Mouse (Mus musculus): ENCODE data around the gene Mt1. TPM values are rescaled to one million over a fixed set of nuclear protein-coding genes. Genes with fewer than 3 reads are reported as not detected.

Mt1 gene
- polyA plus RNA-seq (2017; shearing (Covaris generic)): 5.1 TPM

DNA sequence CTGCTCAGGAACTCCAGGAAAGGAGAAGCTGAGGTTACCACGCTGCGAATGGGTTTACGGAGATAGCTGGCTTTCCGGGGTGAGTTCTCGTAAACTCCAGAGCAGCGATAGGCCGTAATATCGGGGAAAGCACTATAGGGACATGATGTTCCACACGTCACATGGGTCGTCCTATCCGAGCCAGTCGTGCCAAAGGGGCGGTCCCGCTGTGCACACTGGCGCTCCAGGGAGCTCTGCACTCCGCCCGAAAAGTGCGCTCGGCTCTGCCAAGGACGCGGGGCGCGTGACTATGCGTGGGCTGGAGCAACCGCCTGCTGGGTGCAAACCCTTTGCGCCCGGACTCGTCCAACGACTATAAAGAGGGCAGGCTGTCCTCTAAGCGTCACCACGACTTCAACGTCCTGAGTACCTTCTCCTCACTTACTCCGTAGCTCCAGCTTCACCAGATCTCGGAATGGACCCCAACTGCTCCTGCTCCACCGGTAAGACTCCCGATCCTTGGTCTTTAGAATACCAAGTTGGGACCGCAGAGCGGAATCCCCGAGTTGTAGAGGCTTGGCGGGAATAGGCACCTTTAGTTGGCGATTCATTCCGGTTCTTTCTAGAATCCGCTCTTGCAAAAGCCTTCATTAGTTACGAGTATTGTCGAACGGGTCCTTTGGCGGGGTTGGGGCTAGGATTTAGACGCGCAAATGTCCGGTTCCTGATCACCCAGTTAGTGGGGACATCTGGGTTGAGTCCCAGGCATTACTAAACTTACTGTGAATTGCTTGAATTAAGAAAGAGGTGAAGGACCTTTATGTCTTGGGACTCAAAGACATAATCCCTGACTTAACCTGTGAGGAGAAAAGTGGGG lies at the start of gene Mt1:
Gene Mt1 (plus strand): TSS at position 226 of the 856 bp plus-strand sequence.

DNA sequence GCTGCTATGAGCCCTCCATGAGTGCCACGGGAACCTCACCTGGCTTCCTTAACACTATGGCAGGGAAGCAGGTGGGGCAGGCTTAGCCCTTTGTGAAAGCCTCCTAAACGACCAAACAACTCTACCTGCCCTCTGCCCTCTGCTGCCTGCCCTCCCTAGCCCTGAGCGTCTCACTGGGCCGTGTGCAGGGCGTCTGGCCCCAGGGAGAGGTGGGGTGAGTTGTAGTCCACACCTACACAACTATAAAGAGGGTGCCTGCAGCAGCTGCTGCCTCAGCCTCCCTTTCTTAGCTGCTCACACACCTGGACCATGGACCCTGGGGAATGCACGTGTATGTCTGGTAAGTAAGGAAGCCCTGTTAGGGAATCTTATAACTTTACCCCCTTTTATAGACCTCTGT lies 41.9 kb upstream of the Mt1 start, which contains the start of gene Mt4:
Gene Mt4 (plus strand): TSS at position 265 of the 400 bp plus-strand sequence.

DNA sequence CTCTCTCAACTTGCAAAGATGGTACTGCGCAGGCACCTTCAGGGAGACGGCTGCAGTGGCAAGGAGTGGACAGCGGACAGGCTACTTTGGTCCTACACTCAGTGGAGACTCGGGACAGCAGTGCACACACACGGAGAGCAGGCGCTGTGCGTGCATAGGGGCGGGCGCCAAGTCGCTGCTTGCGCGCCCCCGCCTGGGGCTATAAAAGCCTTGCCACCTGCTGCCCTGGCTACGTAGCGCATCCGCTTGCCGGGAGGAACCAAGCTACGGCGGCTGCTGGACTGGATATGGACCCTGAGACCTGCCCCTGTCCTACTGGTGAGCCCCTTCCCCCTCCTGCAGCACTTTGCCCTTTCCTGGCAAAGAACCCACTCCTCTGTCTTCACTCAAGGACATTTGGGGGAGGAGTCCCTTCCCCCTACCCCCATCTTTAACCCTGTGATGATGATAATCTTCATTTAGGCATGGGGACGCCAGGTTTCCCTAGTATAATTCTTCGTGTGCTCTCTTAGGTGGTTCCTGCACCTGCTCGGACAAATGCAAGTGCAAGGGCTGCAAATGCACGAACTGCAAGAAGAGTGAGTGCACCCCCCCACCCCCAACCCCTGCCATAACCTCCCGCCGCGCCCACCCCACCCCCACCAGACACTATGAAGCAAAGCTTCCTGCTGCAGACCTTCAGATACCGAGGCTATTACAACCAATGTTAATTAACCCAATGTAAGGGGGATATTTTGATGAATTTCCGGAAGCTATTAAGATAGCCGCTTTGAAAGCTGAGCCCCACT lies 26.2 kb upstream of the Mt1 start, which contains the start of gene Mt3:
Gene Mt3 (plus strand): TSS at position 95 of the 788 bp plus-strand sequence.

DNA sequence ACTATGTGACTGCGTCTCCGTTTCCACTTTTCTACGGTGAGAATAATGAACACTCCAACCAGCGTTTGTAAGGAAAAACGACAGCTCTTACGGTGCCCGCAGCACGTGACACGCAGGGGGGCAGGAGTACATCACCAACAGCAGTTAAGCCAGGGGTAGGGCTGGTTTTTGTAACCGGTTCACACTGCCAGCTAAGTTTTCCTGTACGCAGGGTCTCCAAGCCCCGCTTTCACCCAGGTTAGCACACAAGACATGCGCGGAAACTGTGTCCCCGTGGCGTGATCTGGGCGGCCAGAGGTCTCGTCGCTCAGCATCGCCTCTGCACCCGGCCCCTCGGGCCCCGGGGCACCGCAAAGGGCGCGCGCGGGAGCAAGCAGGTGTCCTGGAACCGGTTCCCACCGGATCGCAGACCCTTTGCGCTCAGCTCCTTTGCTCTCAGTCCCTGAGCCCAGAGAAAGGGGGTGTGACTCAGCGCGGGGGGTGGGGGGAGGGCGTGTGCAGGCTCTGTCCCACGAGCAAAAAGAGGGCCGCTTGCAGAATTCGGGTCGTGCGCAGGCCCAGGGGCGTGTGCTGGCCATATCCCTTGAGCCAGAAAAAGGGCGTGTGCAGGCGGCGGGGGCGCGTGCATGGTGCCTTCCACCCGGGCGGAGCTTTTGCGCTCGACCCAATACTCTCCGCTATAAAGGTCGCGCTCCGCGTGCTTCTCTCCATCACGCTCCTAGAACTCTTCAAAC lies 6.6 kb upstream of the Mt1 start, which contains the start of gene Mt2:
Gene Mt2 (plus strand): TSS at position 590 of the 734 bp plus-strand sequence.

DNA sequence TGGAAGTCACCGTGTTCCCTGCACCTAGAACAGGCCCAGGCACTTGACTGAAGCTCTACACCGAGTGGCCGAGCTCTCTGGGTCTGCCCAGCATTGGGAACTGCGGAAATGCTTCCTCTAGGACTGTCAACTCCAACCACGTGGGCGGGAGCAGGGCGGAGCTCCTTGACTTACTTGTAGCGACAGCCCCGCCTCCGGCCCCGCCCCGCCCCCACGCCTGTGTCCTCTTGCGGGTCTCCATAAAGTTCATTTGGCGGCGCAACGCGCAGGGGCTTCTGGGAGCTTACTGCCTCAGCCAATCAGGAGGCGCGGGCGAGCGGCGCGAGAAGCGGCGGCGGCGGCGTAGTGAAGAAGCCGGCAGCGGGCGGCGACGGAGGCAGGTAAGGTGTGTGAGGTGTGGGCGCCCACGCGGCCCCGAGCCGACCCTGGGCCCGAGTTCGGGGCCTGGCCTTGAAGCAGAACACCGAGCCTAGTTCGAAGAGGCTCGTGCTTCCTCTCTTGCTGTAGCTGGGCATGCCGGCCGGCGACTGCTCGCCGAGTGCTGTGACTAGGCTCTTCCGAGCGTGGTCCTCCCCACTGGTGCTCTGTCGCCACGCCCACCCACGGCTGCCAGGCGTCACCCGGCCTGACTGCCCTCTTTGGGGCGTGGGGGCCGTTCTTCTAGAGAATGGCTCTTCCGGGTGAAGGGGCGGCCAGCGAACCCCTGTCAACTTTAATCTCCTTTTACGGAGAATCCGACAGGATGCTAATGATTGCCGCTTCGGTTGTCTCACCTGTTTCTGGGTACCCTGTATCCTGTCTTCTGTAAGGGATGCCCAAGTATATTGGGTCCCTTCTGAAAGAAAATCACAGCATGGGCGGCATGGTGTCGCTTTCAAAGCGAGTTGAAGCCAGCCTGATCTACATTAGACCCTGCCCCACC lies 35.6 kb downstream of the Mt1 start, which contains the start of gene Nup93:
Gene Nup93 (plus strand): TSS at position 313 of the 922 bp plus-strand sequence.

Other genes starting within 250 kb of the Mt1 start
- gene Amfr, start 166.2 kb upstream of the Mt1 start, polyA plus RNA-seq (2017; shearing (Covaris generic)): 14.2 TPM
- 124 TPM for gene Nudt21, start 142.1 kb upstream of the Mt1 start, polyA plus RNA-seq (2017; shearing (Covaris generic))
- 19.5 TPM for gene Ogfod1, start 141.9 kb upstream of the Mt1 start, polyA plus RNA-seq (2017; shearing (Covaris generic))
- gene Bbs2, start 80.2 kb upstream of the Mt1 start, polyA plus RNA-seq (2017; shearing (Covaris generic)): 6.7 TPM
- gene Mt4, start 41.9 kb upstream of the Mt1 start, polyA plus RNA-seq (2017; shearing (Covaris generic)): not detected
- gene Mt3, start 26.5 kb upstream of the Mt1 start, polyA plus RNA-seq (2017; shearing (Covaris generic)): 1.5 TPM
- gene Mt2, start 6.4 kb upstream of the Mt1 start, polyA plus RNA-seq (2017; shearing (Covaris generic)): 0.57 TPM
- gene Nup93, start 35.5 kb downstream of the Mt1 start, polyA plus RNA-seq (2017; shearing (Covaris generic)): 42.7 TPM
- gene Slc12a3, start 150.1 kb downstream of the Mt1 start, polyA plus RNA-seq (2017; shearing (Covaris generic)): 0.17 TPM
- gene Herpud1, start 207.4 kb downstream of the Mt1 start, polyA plus RNA-seq (2017; shearing (Covaris generic)): 147 TPM